Mouse (Mus musculus) heart, postnatal 0 days (tissue): Measurements from ENCODE around the gene C1qtnf5. TPM values are rescaled to one million over a fixed set of nuclear protein-coding genes. Genes with fewer than 3 reads are reported as not detected.

Source experiments
- ATAC-seq: fragments of 200-750 bp; cut with Nextera tagmentation; 2 replicates; pipeline ENCODE4 v1.8.0; 2017; ENCODE audit warnings: low read depth, moderate number of reproducible peaks, moderate library complexity; ENCODE audit not compliant: insufficient read depth
- DNase-seq: peaks from one replicate; pipeline ENCODE4 v3.0.0-alpha.2; 2016; ENCODE audit warnings: low spot score
- H3K27ac ChIP-seq: fragments of 300-500 bp; sonication (generic); 2 replicates; pipeline ENCODE4 v1.5.1; 2014; ENCODE audit warnings: low read depth, mild to moderate bottlenecking
- H3K27me3 ChIP-seq: fragments of 300-500 bp; sonication (generic); 2 replicates; pipeline ENCODE4 v1.6.1; 2014; ENCODE audit warnings: low read length, mixed read lengths; ENCODE audit not compliant: control insufficient read depth, insufficient read depth
- H3K36me3 ChIP-seq: fragments of 300-500 bp; sonication (generic); replicated peaks from 2 replicates; pipeline ENCODE4 v1.6.1; 2014; ENCODE audit warnings: low read length, mixed read lengths; ENCODE audit not compliant: control insufficient read depth, insufficient read depth
- H3K4me1 ChIP-seq: fragments of 300-500 bp; sonication (generic); 2 replicates; pipeline ENCODE4 v1.6.1; 2014; ENCODE audit warnings: antibody characterized with exemption; ENCODE audit not compliant: control insufficient read depth, insufficient read depth
- H3K4me2 ChIP-seq: fragments of 300-500 bp; sonication (generic); 2 replicates; pipeline ENCODE4 v1.6.1; 2014; ENCODE audit warnings: low read depth, mild to moderate bottlenecking, low read length, moderate library complexity
- H3K4me3 ChIP-seq: fragments of 300-500 bp; sonication (generic); 2 replicates; pipeline ENCODE4 v1.5.1; 2014; ENCODE audit warnings: low read depth, low read length
- H3K9ac ChIP-seq: fragments of 300-500 bp; sonication (generic); replicated peaks from 2 replicates; pipeline ENCODE4 v1.6.1; 2014; ENCODE audit warnings: low read depth, low read length, mixed read lengths
- H3K9me3 ChIP-seq: fragments of 300-500 bp; sonication (generic); replicated peaks from 2 replicates; pipeline ENCODE4 v1.6.1; 2016; ENCODE audit warnings: low read length; ENCODE audit not compliant: control insufficient read depth
- CTCF ChIP-seq: IDR thresholded peaks from 2 replicates; pipeline ENCODE4 v1.5.1; 2016; ENCODE audit warnings: antibody characterized with exemption, control low read depth, low read depth
- EP300 ChIP-seq: IDR thresholded peaks from 2 replicates; pipeline ENCODE4 v1.6.1; 2016; ENCODE audit warnings: antibody characterized with exemption, low read depth
- WGBS: fragments of 180-500 bp; shearing (Covaris S2); extraction: QIAGEN DNeasy Blood & Tissue Kit; methylation state at CpG from one replicate; pipeline ENCODE4 v1.1.7; 2014; 5-methylcytosine and 5-hydroxymethylcytosine counted together
- polyA plus RNA-seq: library from polyadenylated mRNA; unstranded; fragments of >200 nt; fragmentation: Nextera tagmentation; extraction: Ambion mirVana; gene quantifications from 2 replicates; pipeline ENCODE4 v1.2.1, GENCODE M21; 2015
- total RNA-seq: library from RNA; depleted of rRNA; stranded (reverse); fragments of >200 nt; gene quantifications from 2 replicates; pipeline ENCODE4 v1.2.3, GENCODE M21; 2014; ENCODE audit warnings: low replicate concordance

Gene C1qtnf5
- total and polyA plus RNA-seq, 2 experiments from 2014 or later: 4.1 to 9.0 TPM

GRCm38 (mm10) chr9:44080953-44081352 is 26.1 kb upstream of the C1qtnf5 start:
- H3K36me3 ChIP-seq: 0 out of 2 replicates have a peak, but pooled peaks cover 2% of the 10 kb centered on the region
- TF ChIP-seq CTCF (no peak), EP300 (no peak)
- no peaks in the 10 kb centered on the region for H3K9me3 ChIP-seq
- no peaks in the 10 kb centered on the region for H3K27me3 ChIP-seq
- peak; percentile 44 for DNase-seq
- ATAC-seq: no peak
- no peak overlapping the region for H3K4me2 ChIP-seq
- H3K27ac ChIP-seq: peak overlapping the region; percentile 52; the same call in 1 of the 2 replicates
- WGBS: 31% methylated on average over 5 of the region's 5 CpGs
- H3K4me1 ChIP-seq: peaks cover 67% of the 10 kb centered on the region
- no peak overlapping the region for H3K4me3 ChIP-seq
- H3K9ac ChIP-seq: no peak overlapping the region

- Histone ChIP-seq H3K4me1 (peaks cover 67% of the 10 kb centered on the region), H3K27ac (no peak overlapping the region), H3K9ac (no peak overlapping the region), H3K9me3 (no peaks in the 10 kb centered on the region), H3K4me2 (no peak overlapping the region), H3K27me3 (no peaks in the 10 kb centered on the region), H3K4me3 (no peak overlapping the region), H3K36me3 (no peaks in the 10 kb centered on the region)
- TF ChIP-seq EP300: no peak
- TF ChIP-seq CTCF: no peak
- WGBS: 82% methylated on average over 5 of the region's 5 CpGs
- ATAC-seq (no peak), DNase-seq (no peak)
Measured at GRCm38 (mm10) chr9:44081581-44081980, 25.5 kb upstream of the C1qtnf5 start.

GRCm38 (mm10) chr9:44082266-44082665 is 24.8 kb upstream of the C1qtnf5 start:
- Histone ChIP-seq H3K9ac (no peak overlapping the region), H3K4me3 (no peak overlapping the region), H3K4me2 (no peak overlapping the region), H3K27ac (peak overlapping the region; percentile 6), H3K27me3 (no peaks in the 10 kb centered on the region), H3K36me3 (no peaks in the 10 kb centered on the region), H3K9me3 (no peaks in the 10 kb centered on the region), H3K4me1 (peaks cover 63% of the 10 kb centered on the region)
- TF ChIP-seq CTCF (no peak), EP300 (no peak)
- WGBS: 85% methylated on average over 5 of the region's 5 CpGs
- no peak for ATAC-seq
- no peak for DNase-seq

- Histone ChIP-seq H3K4me3 (peak overlapping the region; percentile 79), H3K4me2 (peak overlapping the region; percentile 95), H3K4me1 (peaks cover 56% of the 10 kb centered on the region), H3K27me3 (no peaks in the 10 kb centered on the region), H3K27ac (peak overlapping the region; percentile 97), H3K9me3 (no peaks in the 10 kb centered on the region), H3K9ac (peak overlapping the region; percentile 96; the same call in 1 of the 2 replicates), H3K36me3 (no peaks in the 10 kb centered on the region)
- peak; percentile 18; the same call in 1 of the 2 replicates for TF ChIP-seq EP300
- no peak for TF ChIP-seq CTCF
- 6% methylated on average over 23 of the region's 23 CpGs for WGBS
- ATAC-seq (0 out of 2 replicates have a peak, but pooled peaks have one; percentile 1), DNase-seq (peak; percentile 79)
Measured at GRCm38 (mm10) chr9:44083392-44084121, 23.5 kb upstream of the C1qtnf5 start.

GRCm38 (mm10) chr9:44084236-44084635 is 22.8 kb upstream of the C1qtnf5 start:
- Histone ChIP-seq H3K4me3 (peak overlapping the region; percentile 79), H3K9ac (peak overlapping the region; percentile 96; the same call in 1 of the 2 replicates), H3K27me3 (no peaks in the 10 kb centered on the region), H3K27ac (peak overlapping the region; percentile 97), H3K4me1 (peaks cover 60% of the 10 kb centered on the region), H3K4me2 (peak overlapping the region; percentile 95), H3K9me3 (no peaks in the 10 kb centered on the region), H3K36me3 (no peaks in the 10 kb centered on the region)
- no peak for ATAC-seq
- under 1% methylated on average over 14 of the region's 14 CpGs for WGBS
- TF ChIP-seq CTCF (no peak), EP300 (no peak)
- DNase-seq: no peak
